Mouse (Mus musculus) heart, adult 9 months (tissue): ENCODE measurements at regions not wholly inside any gene's neighbourhood (a gene's known extent, or its start where the extent isn't known, plus 50 kb on each side); places are given as distances from the start of the nearest gene placed in this dataset.

Experiments
- DNase-seq, 2 experiments: peaks; one replicate each; pipeline ENCODE4 v3.0.0; 2022; ENCODE audit warnings: low spot score in 2 of 2

GRCm38 (mm10) chr9:118204456-118204855 lies 54.5 kb upstream of the Cmc1 start:
- no peak for DNase-seq

GRCm38 (mm10) chr9:118206483-118206882 lies 56.5 kb upstream of the Cmc1 start:
- DNase-seq, result no peak

GRCm38 (mm10) chr9:118219696-118220095 lies 69.7 kb upstream of the Cmc1 start:
- DNase-seq, result no peak

GRCm38 (mm10) chr9:118221186-118221585 lies 71.2 kb upstream of the Cmc1 start:
- no peak for DNase-seq

- no peak for DNase-seq
Measured at GRCm38 (mm10) chr9:118227401-118228061, 77.6 kb upstream of the Cmc1 start.

GRCm38 (mm10) chr9:118228691-118229427 lies 78.9 kb upstream of the Cmc1 start:
- DNase-seq, result no peak

GRCm38 (mm10) chr9:118240711-118241110 lies 90.7 kb upstream of the Cmc1 start:
- no peak for DNase-seq

- no peak for DNase-seq
Measured at GRCm38 (mm10) chr9:118246820-118247628, 97.0 kb upstream of the Cmc1 start.

GRCm38 (mm10) chr9:118253829-118254228 lies 103.9 kb upstream of the Cmc1 start:
- no peak for DNase-seq

- no peak for DNase-seq
Measured at GRCm38 (mm10) chr9:118255200-118255733, 105.3 kb upstream of the Cmc1 start.

GRCm38 (mm10) chr9:118255751-118256266 lies 105.8 kb upstream of the Cmc1 start:
- no peak for DNase-seq

- DNase-seq, result no peak
Measured at GRCm38 (mm10) chr9:118266298-118266697, 116.3 kb upstream of the Cmc1 start.

- DNase-seq, result no peak
Measured at GRCm38 (mm10) chr9:118271681-118272080, 121.7 kb upstream of the Cmc1 start.

- peak; percentile 2 to 9 for DNase-seq
Measured at GRCm38 (mm10) chr9:118272713-118273407, 122.9 kb upstream of the Cmc1 start.

GRCm38 (mm10) chr9:118285481-118285880 lies 135.5 kb upstream of the Cmc1 start:
- DNase-seq, result no peak

GRCm38 (mm10) chr9:118287606-118288005 lies 137.6 kb upstream of the Cmc1 start:
- DNase-seq, result no peak

- DNase-seq, result no peak
Measured at GRCm38 (mm10) chr9:118292836-118293235, 142.9 kb upstream of the Cmc1 start.

- no peak for DNase-seq
Measured at GRCm38 (mm10) chr9:118294011-118294410, 144.0 kb upstream of the Cmc1 start.

- no peak for DNase-seq
Measured at GRCm38 (mm10) chr9:118302785-118303384, 152.9 kb upstream of the Cmc1 start.

- DNase-seq, result no peak
Measured at GRCm38 (mm10) chr9:118318357-118319140, 159.5 kb upstream of the Eomes start.
